Mouse (Mus musculus) forebrain, embryonic 10.5 days (tissue): ENCODE results near the gene Zswim5. TPM values are rescaled to one million over a fixed set of nuclear protein-coding genes. Genes with fewer than 3 reads are reported as not detected.

Source experiments
- DNase-seq: peaks from one replicate; pipeline ENCODE4 v3.0.0-alpha.2; 2017; ENCODE audit warnings: low spot score; ENCODE audit errors: extremely low spot score
- H3K27ac ChIP-seq: fragments of 300-500 bp; sonication (generic); 2 replicates; pipeline ENCODE4 v1.5.1; 2016; ENCODE audit warnings: mild to moderate bottlenecking
- H3K27me3 ChIP-seq: fragments of 300-500 bp; sonication (generic); 2 replicates; pipeline ENCODE4 v1.6.1; 2016; ENCODE audit warnings: mild to moderate bottlenecking; ENCODE audit not compliant: poor library complexity, severe bottlenecking
- H3K36me3 ChIP-seq: fragments of 300-500 bp; sonication (generic); replicated peaks from 2 replicates; pipeline ENCODE4 v1.6.1; 2016; ENCODE audit warnings: mild to moderate bottlenecking, moderate library complexity
- H3K4me1 ChIP-seq: fragments of 300-500 bp; sonication (generic); 2 replicates; pipeline ENCODE4 v1.6.1; 2016
- H3K4me3 ChIP-seq: fragments of 300-500 bp; sonication (generic); 2 replicates; pipeline ENCODE4 v1.5.1; 2016; ENCODE audit warnings: mild to moderate bottlenecking, moderate library complexity
- H3K9me3 ChIP-seq: fragments of 300-500 bp; sonication (generic); 2 replicates; pipeline ENCODE4 v1.6.1; 2016; ENCODE audit warnings: mild to moderate bottlenecking, moderate library complexity
- WGBS: fragments of 180-500 bp; shearing (Covaris S2); methylation state at CpG from one replicate; pipeline ENCODE4 v1.1.7; 2016; 5-methylcytosine and 5-hydroxymethylcytosine counted together
- polyA plus RNA-seq: library from polyadenylated mRNA; unstranded; fragments of >200 nt; fragmentation: Nextera tagmentation; extraction: Ambion mirVana; gene quantifications from 2 replicates; pipeline ENCODE4 v1.2.1, GENCODE M21; 2016

The Zswim5 gene
- polyA plus RNA-seq, 1 experiment from 2014 or later = 5.7 TPM

DNA sequence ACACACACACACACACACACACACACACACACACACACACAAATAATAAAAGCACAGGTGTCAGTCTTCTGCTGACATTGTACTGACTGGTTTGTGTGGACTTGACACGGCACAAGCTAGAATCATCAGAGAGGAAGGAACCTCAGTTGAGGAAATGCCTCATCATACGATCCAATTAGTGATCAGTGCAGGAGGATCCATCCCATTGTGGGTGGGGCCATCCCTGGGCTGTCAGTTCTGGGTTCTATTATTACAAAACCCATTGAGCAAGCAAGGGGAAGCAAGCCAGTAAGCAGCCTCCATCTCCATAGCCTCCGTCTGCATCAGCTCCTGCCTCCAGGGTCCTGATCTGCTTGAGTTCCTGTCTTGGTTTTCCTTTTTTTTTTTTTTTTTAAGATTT lies 7.3 kb upstream of the Zswim5 start:
- no peaks in the 10 kb centered on the region for H3K4me1 ChIP-seq
- H3K9me3 ChIP-seq = no peaks in the 10 kb centered on the region
- H3K36me3 ChIP-seq = no peaks in the 10 kb centered on the region
- no peak overlapping the region for H3K27ac ChIP-seq
- 71% methylated on average over 3 of the region's 3 CpGs for WGBS
- peaks cover 6% of the 10 kb centered on the region for H3K27me3 ChIP-seq
- H3K4me3 ChIP-seq = no peak overlapping the region
- no peak for DNase-seq

- Histone ChIP-seq H3K27ac (no peak overlapping the region), H3K27me3 (peaks cover 17% of the 10 kb centered on the region), H3K36me3 (no peaks in the 10 kb centered on the region), H3K4me3 (no peak overlapping the region), H3K4me1 (peaks cover 23% of the 10 kb centered on the region), H3K9me3 (no peaks in the 10 kb centered on the region)
- DNase-seq = no peak
- WGBS = 79% methylated on average over 4 of the region's 4 CpGs
Observed at GRCm38 (mm10) chr4:116874595-116874994, 2.6 kb upstream of the Zswim5 start.

- Histone ChIP-seq H3K36me3 (no peaks in the 10 kb centered on the region), H3K9me3 (no peaks in the 10 kb centered on the region), H3K4me1 (peaks cover 24% of the 10 kb centered on the region), H3K27me3 (peaks cover 17% of the 10 kb centered on the region), H3K4me3 (peak overlapping the region; percentile 92), H3K27ac (peak overlapping the region; percentile 98)
- no peak for DNase-seq
- WGBS = 0% methylated on average over 15 of the region's 15 CpGs
Observed at GRCm38 (mm10) chr4:116876630-116876994, 564 bp upstream of the Zswim5 start.

GRCm38 (mm10) chr4:116877729-116878321 lies 649 bp downstream of the Zswim5 start:
- Histone ChIP-seq H3K27me3 (peaks cover 17% of the 10 kb centered on the region), H3K4me3 (peak overlapping the region; percentile 92), H3K4me1 (peaks cover 24% of the 10 kb centered on the region), H3K27ac (peak overlapping the region; percentile 98), H3K36me3 (no peaks in the 10 kb centered on the region), H3K9me3 (no peaks in the 10 kb centered on the region)
- WGBS = 1% methylated on average over 57 of the region's 57 CpGs
- peak; percentile 58 for DNase-seq

DNA sequence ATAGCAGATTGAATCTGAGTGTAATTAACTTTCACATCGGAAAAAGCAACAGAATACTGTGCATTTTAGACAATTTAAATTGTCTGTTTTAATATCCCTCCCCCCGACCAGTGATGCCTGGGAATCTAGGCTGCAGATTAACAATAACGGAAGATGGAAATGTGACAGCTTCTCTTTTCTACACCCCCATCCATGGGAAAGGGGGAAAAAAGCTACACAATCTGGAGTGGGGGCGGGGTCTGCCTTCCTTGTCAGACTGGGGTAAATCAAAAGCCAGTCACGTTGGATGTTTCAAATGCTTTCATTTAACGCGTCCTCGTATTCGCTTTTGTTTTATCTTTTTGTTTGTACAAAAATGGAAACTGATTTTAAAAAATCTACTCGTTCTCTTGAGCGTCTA lies 1.3 kb downstream of the Zswim5 start:
- peaks cover 17% of the 10 kb centered on the region for H3K27me3 ChIP-seq
- H3K9me3 ChIP-seq = no peaks in the 10 kb centered on the region
- WGBS = 4% methylated on average over 11 of the region's 11 CpGs
- peak overlapping the region; percentile 98 for H3K27ac ChIP-seq
- peak overlapping the region; percentile 92 for H3K4me3 ChIP-seq
- peaks cover 24% of the 10 kb centered on the region for H3K4me1 ChIP-seq
- no peaks in the 10 kb centered on the region for H3K36me3 ChIP-seq
- peak; percentile 40 for DNase-seq

DNA sequence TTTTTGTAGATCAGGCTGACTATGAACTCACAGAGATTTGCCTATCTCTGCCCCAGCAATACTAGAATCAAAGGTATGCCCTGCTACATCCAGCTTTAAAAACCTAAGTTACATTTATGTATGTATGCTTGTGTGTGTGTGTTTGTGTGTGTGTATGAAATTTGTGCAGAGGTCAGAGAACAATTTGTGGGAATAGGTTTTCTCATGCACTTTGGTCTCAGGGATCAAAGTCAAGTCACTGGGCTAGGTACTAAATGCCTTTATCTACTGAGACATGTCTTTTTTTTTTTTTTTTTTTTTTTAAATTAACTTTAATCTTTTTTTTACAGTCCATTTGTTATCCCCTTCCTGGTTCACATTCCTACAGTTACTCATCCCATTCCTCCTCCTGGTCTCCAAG lies 5.5 kb downstream of the Zswim5 start:
- no peaks in the 10 kb centered on the region; the same call in 1 of the 2 replicates for H3K36me3 ChIP-seq
- H3K4me3 ChIP-seq = no peak overlapping the region
- peaks cover 13% of the 10 kb centered on the region for H3K4me1 ChIP-seq
- H3K9me3 ChIP-seq = no peaks in the 10 kb centered on the region
- H3K27me3 ChIP-seq = no peaks in the 10 kb centered on the region; the same call in 1 of the 2 replicates
- DNase-seq = no peak
- H3K27ac ChIP-seq = no peak overlapping the region

- no peaks in the 10 kb centered on the region for H3K27me3 ChIP-seq
- no peaks in the 10 kb centered on the region for H3K9me3 ChIP-seq
- no peak overlapping the region for H3K27ac ChIP-seq
- H3K4me3 ChIP-seq = no peak overlapping the region
- DNase-seq = no peak
- H3K4me1 ChIP-seq = peaks cover 7% of the 10 kb centered on the region
- H3K36me3 ChIP-seq = no peaks in the 10 kb centered on the region
- WGBS = 91% methylated on average over 4 of the region's 4 CpGs
Observed at GRCm38 (mm10) chr4:116894200-116895080, 17.3 kb downstream of the Zswim5 start.

- no peaks in the 10 kb centered on the region for H3K27me3 ChIP-seq
- no peak for DNase-seq
- 52% methylated on average over 4 of the region's 4 CpGs for WGBS
- H3K27ac ChIP-seq = peak overlapping the region; percentile 65
- H3K4me3 ChIP-seq = no peak overlapping the region
- no peaks in the 10 kb centered on the region for H3K9me3 ChIP-seq
- H3K36me3 ChIP-seq = no peaks in the 10 kb centered on the region
- peaks cover 25% of the 10 kb centered on the region for H3K4me1 ChIP-seq
Observed at GRCm38 (mm10) chr4:116910489-116911181, 33.5 kb downstream of the Zswim5 start.

DNA sequence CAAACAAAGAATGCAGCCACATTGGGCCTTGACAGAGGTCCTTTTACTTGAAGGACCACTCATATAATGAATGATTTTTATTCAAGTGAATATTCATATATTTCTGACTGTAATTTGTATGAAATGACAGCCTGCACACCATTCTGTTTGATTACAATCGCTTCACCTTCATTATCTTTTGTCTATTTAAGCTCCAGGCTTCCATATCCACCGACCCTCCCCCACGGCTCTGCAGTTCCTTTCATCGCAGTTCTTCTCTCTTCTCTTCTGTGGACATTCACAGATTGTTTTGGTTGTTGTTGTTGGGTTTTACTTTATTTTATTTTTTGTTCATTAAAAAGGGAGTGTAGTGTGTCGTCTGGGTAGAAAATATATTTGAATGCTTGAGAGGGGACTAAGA lies 34.0 kb downstream of the Zswim5 start:
- no peaks in the 10 kb centered on the region for H3K36me3 ChIP-seq
- H3K4me3 ChIP-seq = no peak overlapping the region
- H3K27me3 ChIP-seq = no peaks in the 10 kb centered on the region
- WGBS = 62% methylated on average over 5 of the region's 5 CpGs
- no peak for DNase-seq
- peaks cover 25% of the 10 kb centered on the region for H3K4me1 ChIP-seq
- H3K9me3 ChIP-seq = no peaks in the 10 kb centered on the region
- H3K27ac ChIP-seq = peak overlapping the region; percentile 65

DNA sequence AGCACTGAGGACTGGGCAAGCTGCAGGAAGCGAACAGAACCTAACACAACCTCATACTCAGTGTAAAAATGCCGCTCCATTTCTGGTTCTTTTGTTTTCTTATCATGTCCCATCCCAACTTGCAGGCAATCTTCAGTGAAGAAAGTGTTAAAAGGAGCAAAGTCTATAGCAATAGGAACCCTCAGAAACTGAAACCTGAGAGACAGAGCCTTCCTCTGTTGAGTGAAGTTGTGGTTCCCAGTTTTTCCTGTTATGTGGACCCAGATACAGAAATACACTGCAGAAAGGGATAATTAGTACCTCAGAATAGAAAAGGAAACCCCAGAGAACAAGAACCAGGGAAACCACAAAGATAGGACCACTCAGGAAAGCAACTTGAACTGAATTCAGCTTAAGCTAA lies 36.1 kb downstream of the Zswim5 start:
- Histone ChIP-seq H3K27me3 (no peaks in the 10 kb centered on the region), H3K9me3 (no peaks in the 10 kb centered on the region), H3K27ac (no peak overlapping the region), H3K4me3 (no peak overlapping the region), H3K36me3 (no peaks in the 10 kb centered on the region), H3K4me1 (peaks cover 25% of the 10 kb centered on the region)
- WGBS = 91% methylated on average over 2 of the region's 2 CpGs
- DNase-seq = no peak

DNA sequence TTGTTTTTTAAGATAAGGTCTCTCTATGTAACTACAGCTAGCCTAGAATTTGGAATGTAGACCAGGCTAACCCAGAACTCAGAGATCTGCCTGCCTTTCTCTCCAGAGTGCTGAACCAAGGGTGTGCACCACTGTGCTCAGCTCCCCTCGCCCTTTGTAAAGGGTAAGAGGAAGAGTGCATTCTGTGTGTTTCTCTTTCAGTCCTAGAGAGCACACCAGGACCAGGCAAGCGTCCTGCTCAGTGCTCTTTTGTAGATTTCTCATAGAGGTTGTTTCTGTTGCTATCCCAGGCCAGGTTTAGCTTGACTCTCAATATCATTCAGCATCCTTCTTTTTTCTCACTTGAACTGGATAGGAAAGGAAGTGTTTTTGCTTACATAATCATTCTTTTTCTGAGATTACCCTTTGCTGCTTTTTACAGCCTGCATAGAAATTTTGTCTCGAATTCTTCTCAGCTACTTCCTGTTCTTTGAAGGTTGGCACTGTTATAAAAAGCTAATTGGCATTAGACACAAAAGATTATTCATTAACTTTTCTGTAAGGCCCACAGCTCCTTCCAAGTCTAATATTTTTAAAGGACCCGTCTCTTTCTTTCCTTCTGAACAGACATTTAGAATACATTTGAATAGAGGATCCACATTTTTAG lies 51.0 kb downstream of the Zswim5 start:
- H3K27me3 ChIP-seq = no peaks in the 10 kb centered on the region
- no peak for DNase-seq
- no peaks in the 10 kb centered on the region for H3K4me1 ChIP-seq
- H3K4me3 ChIP-seq = no peak overlapping the region
- H3K27ac ChIP-seq = no peak overlapping the region
- no peaks in the 10 kb centered on the region; the same call in 1 of the 2 replicates for H3K36me3 ChIP-seq
- no peaks in the 10 kb centered on the region for H3K9me3 ChIP-seq
- whole genome bisulfite sequencing = 71% methylated on average over 4 of the region's 4 CpGs

DNA sequence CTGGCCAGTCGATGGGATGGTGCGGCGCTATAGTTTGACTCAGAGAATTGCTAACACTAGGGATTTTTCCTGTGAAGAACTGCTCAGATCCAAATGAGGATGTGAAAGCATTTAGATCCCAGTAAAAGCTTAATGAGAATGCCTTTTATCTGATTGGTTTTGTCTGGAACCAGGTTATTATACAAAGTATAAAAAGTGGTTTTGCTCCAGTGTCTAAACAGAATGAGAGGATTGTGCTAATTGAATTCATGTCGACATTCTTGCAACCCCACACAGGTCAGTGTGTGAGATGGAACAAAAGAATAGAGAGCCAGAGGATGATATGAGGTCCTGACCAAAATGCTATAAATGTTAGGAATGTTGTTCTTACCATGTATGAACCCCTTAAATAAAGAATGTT lies 62.4 kb downstream of the Zswim5 start:
- Histone ChIP-seq H3K36me3 (no peaks in the 10 kb centered on the region), H3K27me3 (no peaks in the 10 kb centered on the region), H3K9me3 (no peaks in the 10 kb centered on the region), H3K4me3 (no peak overlapping the region), H3K27ac (no peak overlapping the region), H3K4me1 (peaks cover 31% of the 10 kb centered on the region)
- WGBS = 55% methylated on average over 4 of the region's 4 CpGs
- DNase-seq = no peak
